Mouse (Mus musculus) cerebellum, postnatal 4 days (tissue): ENCODE data around the gene Fam241b.
"Not testable (repeated sequence)": the region's sequence is repeated elsewhere in the genome, so short reads cannot be mapped to it uniquely, and the experiment has no call there.

Source experiments
- DNase-seq, 2 experiments: peaks; one replicate each; pipeline ENCODE4 v3.0.0; 2022; ENCODE audit warnings: low spot score in 2 of 2, mixed read lengths in 1 of 2

Gene Fam241b

DNA sequence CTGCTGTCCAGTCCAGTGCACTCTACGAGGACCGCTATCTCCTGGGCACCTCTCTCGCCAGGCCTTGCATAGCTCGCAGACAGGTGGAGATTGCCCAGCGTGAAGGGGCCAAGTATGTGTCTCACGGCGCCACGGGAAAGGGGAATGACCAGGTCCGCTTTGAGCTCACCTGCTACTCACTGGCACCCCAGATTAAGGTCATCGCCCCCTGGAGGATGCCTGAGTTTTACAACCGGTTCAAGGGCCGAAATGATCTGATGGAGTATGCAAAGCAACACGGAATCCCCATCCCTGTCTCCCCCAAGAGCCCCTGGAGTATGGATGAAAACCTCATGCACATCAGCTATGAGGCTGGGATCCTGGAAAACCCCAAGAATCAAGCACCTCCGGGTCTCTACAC lies 72.4 kb downstream of the Fam241b start:
- not testable (repeated sequence) for DNase-seq

DNA sequence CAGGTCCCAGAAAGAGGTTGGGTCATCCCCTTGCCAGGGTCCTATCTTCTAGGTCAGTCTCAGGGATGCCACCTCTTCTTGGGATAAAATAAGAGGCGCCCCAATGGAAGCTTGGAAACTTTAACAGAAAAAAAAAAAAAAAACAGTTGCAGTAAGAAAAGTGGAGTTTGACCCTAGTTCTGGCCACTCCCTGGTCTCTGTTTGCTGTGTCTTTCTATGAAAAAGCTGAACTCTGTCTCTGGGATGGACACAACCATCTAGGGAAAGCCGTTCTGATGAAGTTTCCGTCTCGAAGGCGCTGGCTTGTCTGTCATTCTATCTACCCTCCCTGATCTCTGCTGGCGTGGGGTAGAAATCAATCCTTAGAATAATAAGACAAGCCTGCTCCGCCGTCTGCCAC lies 73.1 kb downstream of the Fam241b start:
- no peak for DNase-seq

DNA sequence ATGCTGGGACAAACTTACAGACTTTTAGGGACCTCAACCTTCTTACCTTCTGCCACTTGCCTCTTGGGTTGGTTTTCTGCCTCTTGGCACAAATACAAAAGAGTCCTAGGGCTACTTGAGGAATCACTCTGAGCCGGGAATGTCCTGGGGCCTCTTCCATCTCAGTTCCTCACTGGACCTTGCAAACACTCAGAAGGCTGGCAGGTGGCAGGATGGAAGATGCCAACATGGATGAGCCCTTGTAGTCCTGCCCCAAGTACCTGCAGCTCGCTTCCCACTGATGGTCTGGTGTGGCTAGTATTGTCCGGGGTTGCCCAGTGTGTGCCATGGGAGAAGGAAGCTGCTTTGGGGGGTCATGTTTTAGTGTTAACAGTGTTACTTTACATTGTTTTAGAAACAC lies 73.8 kb downstream of the Fam241b start:
- no peak for DNase-seq

DNA sequence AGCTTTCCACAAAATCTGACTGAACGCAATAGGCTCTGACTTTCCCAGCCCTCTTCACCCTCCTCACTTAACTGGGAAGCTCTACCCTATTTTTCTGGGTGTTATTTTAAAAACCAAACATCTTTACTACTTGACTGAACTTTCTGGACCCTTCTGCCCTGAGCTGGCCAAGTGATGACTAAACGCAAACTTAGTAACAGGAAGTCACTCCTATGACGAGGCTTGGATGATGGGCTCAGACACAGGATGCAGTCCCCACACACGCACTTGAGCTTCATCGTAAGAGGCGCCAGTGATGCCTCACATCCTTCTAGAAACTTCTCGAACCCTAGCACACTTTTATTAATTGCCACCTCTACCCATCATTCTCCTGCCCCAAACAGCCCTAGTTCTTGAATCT lies 74.3 kb downstream of the Fam241b start:
- DNase-seq = no peak

DNA sequence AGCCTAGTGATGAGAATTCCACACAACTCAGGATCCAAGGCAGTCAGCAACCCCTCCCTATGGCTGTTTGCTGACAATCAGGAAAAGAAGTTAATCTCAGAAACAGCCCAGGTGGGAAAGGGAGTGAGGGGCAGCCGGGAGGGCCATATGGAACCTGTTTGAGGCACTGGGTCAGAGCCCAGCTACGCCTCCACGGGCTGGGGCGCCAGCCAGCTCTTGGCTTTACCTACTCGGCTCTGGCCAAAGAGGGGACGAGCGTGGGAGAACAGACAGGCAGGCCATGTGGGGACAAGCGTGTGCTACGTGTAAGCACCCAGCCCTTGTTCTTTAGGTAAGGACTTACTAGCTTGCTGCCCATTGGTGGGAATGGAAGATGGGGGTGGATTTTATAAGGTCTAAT lies 75.2 kb downstream of the Fam241b start:
- peak in 1 of 2 experiments; percentile 53 for DNase-seq

DNA sequence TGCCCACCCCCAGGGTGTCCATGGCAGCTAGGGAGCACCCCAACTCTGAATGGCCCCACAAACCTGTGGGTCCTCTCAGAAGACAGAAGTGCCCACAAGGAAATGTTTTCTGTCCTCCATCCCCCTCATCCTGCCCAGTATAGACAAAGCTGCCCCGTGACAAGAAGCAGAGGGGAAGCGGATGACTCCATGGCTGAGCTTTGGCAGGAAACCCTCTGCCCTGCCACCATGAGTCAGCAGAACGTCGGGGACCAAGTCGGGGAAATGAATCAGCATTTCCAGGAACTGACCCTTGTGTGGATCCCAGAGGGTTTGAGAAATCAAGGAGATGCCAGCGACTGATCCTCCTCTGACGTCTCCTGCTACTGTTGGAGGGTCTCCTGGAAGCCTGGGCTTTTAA lies 77.5 kb downstream of the Fam241b start:
- no peak for DNase-seq

DNA sequence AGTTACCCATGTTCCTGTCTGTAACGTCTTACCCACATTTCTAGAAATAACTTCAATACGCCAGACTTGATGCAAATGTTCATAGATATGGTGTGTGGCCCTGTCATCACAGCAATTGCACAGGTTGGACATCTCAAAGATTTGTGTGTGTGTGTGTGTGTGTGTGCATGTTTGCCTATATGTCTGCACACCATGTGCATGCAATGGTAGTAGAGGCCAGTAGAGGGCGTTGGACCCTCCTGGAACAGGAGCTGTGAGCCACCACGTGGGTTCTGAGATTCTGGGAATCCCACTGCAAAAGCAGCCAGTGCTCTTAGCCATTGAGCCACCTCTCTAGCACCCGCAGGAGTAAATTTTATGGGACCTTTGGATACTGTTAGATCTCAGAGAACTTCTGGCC lies 80.9 kb downstream of the Fam241b start:
- DNase-seq = no peak

DNA sequence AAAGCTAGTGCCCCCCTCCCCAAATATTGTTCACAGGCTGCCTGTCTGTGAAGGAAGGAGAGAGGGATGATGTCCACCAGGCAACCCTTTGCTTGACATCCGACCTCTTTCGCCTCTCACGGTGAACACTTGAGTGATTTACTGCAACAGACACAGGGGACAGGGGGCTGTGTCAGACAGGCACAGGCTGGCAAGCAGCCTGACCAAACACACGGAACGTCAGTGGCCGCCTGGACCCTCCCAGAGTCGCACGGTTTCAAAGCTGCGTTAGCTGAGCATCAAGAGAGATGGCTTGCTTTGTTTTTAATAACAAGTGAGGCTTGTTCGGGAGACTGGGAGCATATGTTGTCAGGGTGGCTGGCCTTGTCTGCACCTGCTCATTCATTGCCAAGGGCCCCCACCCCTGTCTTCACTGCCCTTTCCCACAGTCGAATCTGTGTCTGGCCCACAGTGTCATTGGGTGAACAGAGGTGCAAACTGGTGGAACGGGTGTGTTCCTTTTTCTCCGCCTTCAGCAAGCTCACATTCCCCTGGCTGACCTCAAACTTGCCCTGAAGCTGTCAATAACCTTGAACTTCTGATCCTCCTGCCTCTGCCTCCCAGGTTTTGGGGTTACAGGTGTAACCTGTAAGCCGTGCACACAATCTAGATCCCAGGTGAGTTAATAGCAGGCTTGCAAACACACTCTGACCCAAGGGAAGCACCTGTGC lies 82.6 kb downstream of the Fam241b start:
- no peak for DNase-seq

DNA sequence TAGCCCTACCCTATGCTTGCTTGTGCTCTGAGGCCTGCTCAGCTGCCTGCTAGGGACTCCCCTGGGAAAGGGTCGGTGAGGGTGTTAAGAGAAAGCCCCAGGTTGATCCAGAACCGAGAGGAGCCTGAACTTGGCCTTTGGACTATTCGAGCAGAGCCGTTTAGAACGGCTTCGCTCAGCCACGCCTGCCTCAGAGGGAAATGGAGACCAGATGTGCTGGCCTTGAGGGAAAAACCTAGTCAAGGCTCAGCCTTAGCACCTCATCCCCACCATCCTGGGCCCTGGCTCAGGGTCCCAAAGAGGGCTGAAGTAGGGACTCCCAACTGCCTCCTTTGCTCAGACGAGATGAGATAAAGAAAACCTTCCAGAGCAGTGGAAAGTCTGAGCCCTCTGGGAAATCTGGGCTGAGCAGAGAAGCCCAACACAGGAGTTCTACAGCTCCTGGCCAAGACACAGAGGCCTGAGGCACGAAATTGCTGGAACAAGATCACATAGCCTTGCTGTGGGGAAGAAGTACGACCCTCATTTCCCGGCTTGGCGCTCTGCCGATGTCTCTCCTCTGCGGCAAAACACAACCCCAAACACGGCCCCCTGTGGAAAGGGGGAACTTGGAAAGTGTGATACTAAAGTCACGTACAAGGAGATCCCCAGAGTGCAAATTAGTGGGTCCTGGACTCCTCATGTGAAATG lies 83.4 kb downstream of the Fam241b start:
- DNase-seq = no peak

DNA sequence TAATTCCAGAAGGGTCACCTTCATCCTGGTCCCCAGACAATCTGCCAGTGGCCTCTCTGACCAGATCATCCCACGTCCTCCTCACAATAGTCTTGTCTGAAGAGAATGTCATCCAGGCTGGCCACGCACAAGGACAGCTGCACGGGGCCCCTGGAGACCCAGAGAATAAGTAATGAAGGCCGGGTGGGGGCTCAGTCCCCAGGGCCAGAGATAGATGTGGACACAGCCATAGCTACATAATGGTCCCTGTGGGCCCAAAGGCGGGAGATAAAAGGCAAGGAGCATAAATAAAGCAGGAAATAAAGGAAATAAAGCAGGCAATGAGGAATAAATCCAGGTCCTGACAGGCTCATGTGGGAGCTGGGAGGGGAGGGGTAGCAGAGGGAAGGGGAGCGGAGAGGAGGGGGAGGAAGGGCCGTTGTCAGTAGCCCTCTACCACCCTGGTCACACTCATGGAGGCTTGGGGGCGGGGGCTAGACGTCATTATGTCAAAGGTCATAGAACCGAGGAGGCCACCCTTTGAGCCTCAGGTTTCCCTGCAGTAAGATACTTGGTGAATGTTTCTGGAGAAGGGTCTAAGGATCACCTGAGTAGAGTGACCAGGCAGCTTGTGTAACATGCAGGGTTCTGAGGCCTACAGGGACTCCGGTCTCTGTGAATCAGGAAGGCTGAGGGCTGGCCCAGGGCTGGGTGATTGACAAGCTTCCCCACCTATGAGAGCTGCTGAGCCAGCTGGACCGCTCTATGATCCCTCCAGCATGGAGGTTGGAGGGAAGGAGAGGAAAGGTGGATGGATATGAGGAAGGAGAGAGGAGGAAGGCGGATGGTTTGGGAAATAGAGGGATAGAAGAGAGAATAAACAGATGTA lies 85.0 kb downstream of the Fam241b start:
- no peak for DNase-seq
